Mouse (Mus musculus) left cerebral cortex, postnatal 36 days (tissue): ENCODE measurements at regions not wholly inside any gene's neighbourhood (a gene's known extent, or its start where the extent isn't known, plus 50 kb on each side); places are given as distances from the start of the nearest gene placed in this dataset.
A peak's percentile ranks its signal among the peaks of the same experiment; 100 is the strongest.
"Not testable (repeated sequence)": the region's sequence is repeated elsewhere in the genome, so short reads cannot be mapped to it uniquely, and the experiment has no call there.

Experiments used
- DNase-seq, 2 experiments: peaks; one replicate each; pipeline ENCODE4 v3.0.0; 2021 to 2022; ENCODE audit warnings: low spot score in 2 of 2, mixed read lengths in 1 of 2
- intact Hi-C: fragments of 180-260 bp; cut with DNase I; formaldehyde crosslinking; loops from one replicate; pipeline ENCODE4 v1.15.1; 2025

- intact Hi-C loops, DNase-seq: not testable (repeated sequence)
These were observed 197.9 kb downstream of the Samd9l start for GRCm38 (mm10) chr6:3201507-3201906.

GRCm38 (mm10) chr6:3201107-3201506 lies 198.3 kb downstream of the Samd9l start:
- DNase-seq, result peak; percentile 29 to 45
- intact Hi-C loops, result no loop called here

- peak; percentile 46 to 60 for DNase-seq
These were observed 198.8 kb downstream of the Samd9l start for GRCm38 (mm10) chr6:3200586-3200985.

GRCm38 (mm10) chr6:3192424-3192820 lies 206.9 kb downstream of the Samd9l start:
- intact Hi-C loops, DNase-seq: not testable (repeated sequence)

More at GRCm38 (mm10) chr6:3200586-3200985, 198.8 kb downstream of the Samd9l start:
- intact Hi-C loops, result not testable (repeated sequence)

GRCm38 (mm10) chr6:3191695-3192423 lies 207.5 kb downstream of the Samd9l start:
- intact Hi-C loops, DNase-seq: not testable (repeated sequence)

GRCm38 (mm10) chr6:3183819-3184199 lies 215.6 kb downstream of the Samd9l start:
- DNase-seq, result peak in 1 of 2 experiments; percentile 4
- intact Hi-C loops, result no loop called here

- intact Hi-C loops, result no loop called here
- peak in 1 of 2 experiments; percentile 6 for DNase-seq
These were observed 216.2 kb downstream of the Samd9l start for GRCm38 (mm10) chr6:3182889-3183818.

- intact Hi-C loops, DNase-seq: not testable (repeated sequence)
These were observed 216.9 kb downstream of the Samd9l start for GRCm38 (mm10) chr6:3182424-3182841.

GRCm38 (mm10) chr6:3179603-3180348 lies 219.6 kb downstream of the Samd9l start:
- intact Hi-C loops, DNase-seq: not testable (repeated sequence)

GRCm38 (mm10) chr6:3169479-3169878 lies 229.9 kb downstream of the Samd9l start:
- intact Hi-C loops, DNase-seq: not testable (repeated sequence)

GRCm38 (mm10) chr6:3166149-3166548 lies 233.2 kb downstream of the Samd9l start:
- intact Hi-C loops, result not testable (repeated sequence)

GRCm38 (mm10) chr6:3151901-3152300 lies 247.5 kb downstream of the Samd9l start:
- DNase-seq, intact Hi-C loops: not testable (repeated sequence)

More at GRCm38 (mm10) chr6:3166149-3166548, 233.2 kb downstream of the Samd9l start:
- not testable (repeated sequence) for DNase-seq

- intact Hi-C loops, DNase-seq: not testable (repeated sequence)
These were observed 261.5 kb downstream of the Samd9l start for GRCm38 (mm10) chr6:3137823-3138222.

- DNase-seq, intact Hi-C loops: not testable (repeated sequence)
These were observed 265.6 kb downstream of the Samd9l start for GRCm38 (mm10) chr6:3133763-3134162.

- intact Hi-C loops, result not testable (repeated sequence)
These were observed 283.1 kb downstream of the Samd9l start for GRCm38 (mm10) chr6:3116296-3116695.

More at GRCm38 (mm10) chr6:3116296-3116695, 283.1 kb downstream of the Samd9l start:
- DNase-seq, result not testable (repeated sequence)
